Mouse (Mus musculus) neutrophil, adult 5-6 weeks (primary cell): ENCODE measurements around the gene Galnt14. TPM values are rescaled to one million over a fixed set of nuclear protein-coding genes. Genes with fewer than 3 reads are reported as not detected.

Source experiments
- ATAC-seq: fragments of 151-379, 151-347 bp; 2 replicates; pipeline ENCODE4 v1.8.0; 2017; ENCODE audit warnings: mild to moderate bottlenecking, moderate TSS enrichment; ENCODE audit not compliant: insufficient number of reproducible peaks, poor library complexity, low FRiP score, severe bottlenecking; ENCODE audit errors: extremely low read depth
- total RNA-seq: library from RNA; stranded (forward); fragments of 200-1000 nt; gene quantifications from 2 replicates; pipeline ENCODE4 v1.2.3, GENCODE M21; 2017

The Galnt14 gene
- total RNA-seq, 1 experiment from 2014 or later: 0.47 TPM

- ATAC-seq: no peak
These were observed 256.6 kb downstream of the Galnt14 start for GRCm38 (mm10) chr17:73453646-73454045.

GRCm38 (mm10) chr17:73452151-73452760 is 258.0 kb downstream of the Galnt14 start:
- no peak for ATAC-seq

- no peak for ATAC-seq
These were observed 261.1 kb downstream of the Galnt14 start for GRCm38 (mm10) chr17:73449104-73449503.

Other genes starting within 250 kb of the Galnt14 start
- 6.3 and 10.1 TPM in 2 replicates for gene Ehd3, start 93.7 kb upstream of the Galnt14 start, total RNA-seq
- gene Xdh, start 239.7 kb upstream of the Galnt14 start, total RNA-seq: 248 and 254 TPM in 2 replicates